Mouse (Mus musculus) heart, embryonic 16.5 days (tissue): ENCODE measurements around the gene Emilin2. TPM values are rescaled to one million over a fixed set of nuclear protein-coding genes. Genes with fewer than 3 reads are reported as not detected.

Experiments used
- ATAC-seq: fragments of 200-750 bp; cut with Nextera tagmentation; replicated peaks from 2 replicates; pipeline ENCODE4 v1.8.0; 2017; ENCODE audit warnings: moderate number of reproducible peaks; ENCODE audit not compliant: insufficient read depth, low FRiP score; ENCODE audit errors: extremely low read depth
- H3K27ac ChIP-seq: fragments of 300-500 bp; sonication (generic); 2 replicates; pipeline ENCODE4 v1.5.1; 2014; ENCODE audit warnings: mild to moderate bottlenecking, low read length, control low read depth, moderate library complexity
- H3K27me3 ChIP-seq: fragments of 300-500 bp; sonication (generic); 2 replicates; pipeline ENCODE4 v1.6.1; 2014; ENCODE audit warnings: low read length, mixed read lengths; ENCODE audit not compliant: control insufficient read depth, insufficient read depth
- H3K36me3 ChIP-seq: fragments of 300-500 bp; sonication (generic); 2 replicates; pipeline ENCODE4 v1.6.1; 2014; ENCODE audit not compliant: control insufficient read depth, insufficient read depth
- H3K4me1 ChIP-seq: fragments of 300-500 bp; sonication (generic); 2 replicates; pipeline ENCODE4 v1.6.1; 2014; ENCODE audit warnings: low read length, mixed read lengths; ENCODE audit not compliant: control insufficient read depth, insufficient read depth
- H3K4me2 ChIP-seq: fragments of 300-500 bp; sonication (generic); 2 replicates; pipeline ENCODE4 v1.6.1; 2014; ENCODE audit warnings: low read depth, mild to moderate bottlenecking, control low read depth, low read length
- H3K4me3 ChIP-seq: fragments of 300-500 bp; sonication (generic); 2 replicates; pipeline ENCODE4 v1.5.1; 2014; ENCODE audit warnings: mild to moderate bottlenecking, control low read depth, low read length
- H3K9ac ChIP-seq: fragments of 300-500 bp; sonication (generic); 2 replicates; pipeline ENCODE4 v1.6.1; 2014; ENCODE audit warnings: low read length, control low read depth
- H3K9me3 ChIP-seq: fragments of 300-500 bp; sonication (generic); replicated peaks from 2 replicates; pipeline ENCODE4 v1.6.1; 2016; ENCODE audit warnings: low read length; ENCODE audit not compliant: control insufficient read depth
- WGBS: fragments of 180-500 bp; shearing (Covaris S2); extraction: QIAGEN DNeasy Blood & Tissue Kit; methylation state at CpG from one replicate; pipeline ENCODE4 v1.1.7; 2014; 5-methylcytosine and 5-hydroxymethylcytosine counted together
- polyA plus RNA-seq: library from polyadenylated mRNA; unstranded; fragments of >200 nt; fragmentation: Nextera tagmentation; extraction: Ambion mirVana; gene quantifications from 2 replicates; pipeline ENCODE4 v1.2.1, GENCODE M21; 2015

Gene Emilin2
- polyA plus RNA-seq, 1 experiment from 2014 or later: 35.5 TPM

DNA sequence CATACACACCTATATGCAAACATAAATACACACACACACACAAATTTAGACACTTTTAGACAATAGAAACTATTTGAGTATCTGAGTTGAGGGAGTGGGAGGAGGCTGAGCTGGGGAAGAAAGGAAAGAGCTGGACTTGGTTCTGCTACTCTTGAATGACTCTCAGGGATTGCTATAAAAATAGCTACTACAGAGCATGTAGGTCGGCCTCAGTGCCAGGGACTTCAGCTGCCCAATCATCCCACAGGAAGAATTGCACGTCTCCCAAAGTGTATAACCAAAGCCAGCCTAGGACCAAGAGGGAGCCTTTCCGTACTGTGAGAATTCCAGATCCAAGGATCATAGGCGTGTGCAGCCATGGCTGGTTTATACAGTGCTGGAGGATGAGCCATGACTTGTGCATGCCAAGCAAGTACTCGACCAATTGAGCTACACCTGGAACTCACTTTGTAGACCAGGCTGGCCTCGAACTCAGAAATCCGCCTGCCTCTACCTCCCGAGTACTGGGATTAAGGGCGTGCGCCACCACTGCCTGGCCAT is 4.5 kb downstream of the Emilin2 start:
- ATAC-seq: peak; percentile 50
- Histone ChIP-seq H3K9ac (no peak overlapping the region), H3K4me2 (no peak overlapping the region; the same call in none of the 2 replicates), H3K27ac (peak overlapping the region; percentile 76), H3K9me3 (no peaks in the 10 kb centered on the region), H3K27me3 (no peaks in the 10 kb centered on the region), H3K4me3 (no peak overlapping the region), H3K4me1 (peaks cover 27% of the 10 kb centered on the region), H3K36me3 (no peaks in the 10 kb centered on the region)
- WGBS: 71% methylated on average over 10 of the region's 10 CpGs

DNA sequence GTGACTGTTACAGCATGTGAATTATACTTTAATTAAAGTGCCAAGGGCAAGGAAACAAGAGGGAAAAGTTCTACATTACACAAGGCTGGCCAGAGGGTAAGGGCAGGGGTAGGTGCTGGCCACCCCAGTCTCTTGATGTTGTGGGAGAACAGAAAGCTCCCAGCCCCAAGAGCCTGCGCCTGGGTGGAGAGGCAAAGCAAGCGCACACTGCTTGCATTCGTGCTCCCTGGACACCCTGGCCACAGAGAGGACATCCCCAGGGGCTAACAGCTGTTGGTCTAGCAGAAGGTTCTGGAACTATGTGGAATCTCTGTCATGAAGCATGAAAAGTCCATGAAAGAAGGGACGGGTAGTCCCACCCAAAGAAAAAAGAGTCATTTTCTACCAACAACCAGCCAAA is 5.1 kb downstream of the Emilin2 start:
- no peak for ATAC-seq
- peak overlapping the region; percentile 76 for H3K27ac ChIP-seq

DNA sequence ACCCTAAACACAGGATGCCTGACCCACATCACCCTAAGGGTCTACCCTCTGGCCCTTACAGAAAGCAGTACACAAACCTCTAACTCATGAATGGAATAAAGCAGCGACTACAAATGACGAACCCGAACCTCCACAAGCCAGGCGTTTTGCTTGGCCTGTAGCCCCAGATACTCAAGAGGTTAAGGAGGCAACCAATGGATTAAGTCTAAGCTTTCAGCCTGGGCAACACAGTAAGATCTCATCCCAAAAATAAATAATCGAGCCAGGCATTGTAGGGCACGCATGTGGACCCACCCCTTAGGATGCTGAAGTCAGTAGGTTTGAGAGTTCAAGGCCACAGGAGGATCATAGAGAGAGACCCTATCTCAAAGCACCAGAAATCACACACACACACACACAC is 5.7 kb downstream of the Emilin2 start:
- H3K4me1 ChIP-seq: peaks cover 22% of the 10 kb centered on the region
- 86% methylated on average over 6 of the region's 6 CpGs for WGBS
- H3K4me2 ChIP-seq: no peak overlapping the region
- no peaks in the 10 kb centered on the region for H3K36me3 ChIP-seq
- ATAC-seq: no peak
- no peak overlapping the region for H3K27ac ChIP-seq
- H3K9ac ChIP-seq: no peak overlapping the region
- no peak overlapping the region for H3K4me3 ChIP-seq
- no peaks in the 10 kb centered on the region for H3K27me3 ChIP-seq
- no peaks in the 10 kb centered on the region for H3K9me3 ChIP-seq

More for the DNA sequence above, 5.1 kb downstream of the Emilin2 start:
- Histone ChIP-seq H3K9me3 (no peaks in the 10 kb centered on the region), H3K9ac (no peak overlapping the region), H3K4me2 (no peak overlapping the region; the same call in none of the 2 replicates), H3K4me1 (peaks cover 27% of the 10 kb centered on the region), H3K4me3 (no peak overlapping the region), H3K27me3 (no peaks in the 10 kb centered on the region), H3K36me3 (no peaks in the 10 kb centered on the region)
- WGBS: 83% methylated on average over 4 of the region's 4 CpGs

DNA sequence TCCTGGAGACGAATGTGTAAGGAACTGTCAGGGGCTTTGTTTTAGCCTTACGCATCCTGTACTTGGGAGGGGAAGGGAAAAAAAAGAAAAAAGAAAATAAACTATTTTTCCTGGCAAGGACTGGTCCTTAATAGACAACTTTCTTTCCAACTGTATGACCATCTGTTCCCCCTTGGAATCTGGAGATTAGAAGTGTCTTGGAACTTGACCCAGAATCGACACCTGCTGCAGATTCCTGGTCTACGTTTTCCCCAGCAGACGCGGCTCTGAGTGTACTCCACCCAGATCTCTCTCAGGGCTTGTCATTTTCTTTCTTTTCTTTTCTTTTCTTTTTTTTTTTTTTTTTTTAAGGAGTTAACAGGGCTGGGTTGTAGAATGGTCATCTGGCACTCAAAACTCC is 8.3 kb downstream of the Emilin2 start:
- 48% methylated on average over 6 of the region's 6 CpGs for WGBS
- Histone ChIP-seq H3K9ac (no peak overlapping the region), H3K27ac (no peak overlapping the region), H3K9me3 (no peaks in the 10 kb centered on the region), H3K4me1 (peaks cover 10% of the 10 kb centered on the region), H3K27me3 (no peaks in the 10 kb centered on the region), H3K36me3 (no peaks in the 10 kb centered on the region), H3K4me3 (no peak overlapping the region), H3K4me2 (no peak overlapping the region)
- ATAC-seq: no peak

DNA sequence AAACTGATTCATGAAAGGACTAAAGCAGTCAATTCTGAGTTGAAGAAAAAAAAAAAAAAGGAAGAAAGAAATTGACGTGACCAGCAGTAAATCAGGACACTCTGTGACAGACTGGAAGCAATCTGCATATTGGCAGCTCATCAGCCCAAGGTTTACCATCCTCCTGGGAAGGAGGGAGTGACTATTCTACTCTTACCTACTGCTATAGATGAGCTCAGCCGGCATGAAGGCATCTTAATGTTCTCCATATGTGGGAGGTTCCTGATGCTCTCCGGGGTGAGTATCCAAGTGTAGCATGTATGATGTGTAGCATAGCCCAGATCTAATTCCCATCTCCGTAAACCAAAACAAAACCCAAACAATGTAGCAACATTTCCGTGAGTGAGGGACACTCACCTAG is 10.4 kb downstream of the Emilin2 start:
- no peaks in the 10 kb centered on the region for H3K4me1 ChIP-seq
- H3K27ac ChIP-seq: no peak overlapping the region
- H3K4me2 ChIP-seq: no peak overlapping the region
- H3K4me3 ChIP-seq: no peak overlapping the region
- ATAC-seq: no peak
- no peaks in the 10 kb centered on the region for H3K9me3 ChIP-seq
- WGBS: 69% methylated on average over 5 of the region's 5 CpGs
- H3K9ac ChIP-seq: no peak overlapping the region
- H3K36me3 ChIP-seq: no peaks in the 10 kb centered on the region
- no peaks in the 10 kb centered on the region for H3K27me3 ChIP-seq

DNA sequence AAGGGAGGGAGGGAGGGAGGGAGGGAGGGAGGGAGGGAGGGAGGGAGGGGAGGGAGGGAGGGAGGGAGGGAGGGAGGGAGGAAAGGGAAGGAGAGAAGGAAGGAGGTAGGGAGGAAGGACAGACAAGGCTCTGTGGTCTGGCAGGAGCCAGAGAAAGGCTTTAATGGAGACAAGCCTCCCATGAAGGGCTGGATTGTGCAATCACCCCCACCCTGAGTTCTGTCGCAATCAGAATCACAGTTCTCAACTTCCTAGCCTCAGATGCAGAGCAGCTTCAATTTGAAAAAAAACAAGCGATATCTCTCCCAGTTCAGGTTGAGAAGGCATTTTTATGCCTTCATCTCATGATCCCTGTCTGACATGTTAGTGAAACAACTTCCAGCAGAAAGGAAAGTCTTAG is 11.4 kb downstream of the Emilin2 start:
- H3K36me3 ChIP-seq: no peaks in the 10 kb centered on the region
- no peaks in the 10 kb centered on the region for H3K9me3 ChIP-seq
- ATAC-seq: no peak
- WGBS: 72% methylated on average over 2 of the region's 2 CpGs
- H3K9ac ChIP-seq: no peak overlapping the region
- no peaks in the 10 kb centered on the region for H3K27me3 ChIP-seq
- H3K4me2 ChIP-seq: no peak overlapping the region
- H3K27ac ChIP-seq: no peak overlapping the region
- H3K4me1 ChIP-seq: no peaks in the 10 kb centered on the region
- H3K4me3 ChIP-seq: no peak overlapping the region

DNA sequence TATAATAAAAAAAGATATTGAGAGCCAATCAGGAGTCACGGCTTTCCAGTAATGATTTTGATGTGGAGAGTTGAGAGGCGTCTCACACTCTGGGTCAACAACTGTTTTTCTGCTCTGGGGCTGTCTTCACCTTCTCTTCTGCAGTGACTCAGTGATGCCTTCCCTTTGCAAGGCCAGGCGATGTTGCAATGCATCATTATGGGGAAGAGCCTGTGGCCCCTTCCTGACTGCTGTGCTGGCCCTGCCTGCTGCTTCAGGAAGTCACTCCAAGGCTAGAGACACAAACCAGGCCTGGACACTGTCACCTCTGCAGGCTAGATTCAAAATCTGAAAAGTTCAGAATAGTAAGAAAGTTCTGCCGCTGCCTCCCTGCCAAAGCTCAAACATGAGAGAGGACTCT is 11.9 kb downstream of the Emilin2 start:
- H3K4me2 ChIP-seq: no peak overlapping the region
- WGBS: 73% methylated on average over 4 of the region's 4 CpGs

DNA sequence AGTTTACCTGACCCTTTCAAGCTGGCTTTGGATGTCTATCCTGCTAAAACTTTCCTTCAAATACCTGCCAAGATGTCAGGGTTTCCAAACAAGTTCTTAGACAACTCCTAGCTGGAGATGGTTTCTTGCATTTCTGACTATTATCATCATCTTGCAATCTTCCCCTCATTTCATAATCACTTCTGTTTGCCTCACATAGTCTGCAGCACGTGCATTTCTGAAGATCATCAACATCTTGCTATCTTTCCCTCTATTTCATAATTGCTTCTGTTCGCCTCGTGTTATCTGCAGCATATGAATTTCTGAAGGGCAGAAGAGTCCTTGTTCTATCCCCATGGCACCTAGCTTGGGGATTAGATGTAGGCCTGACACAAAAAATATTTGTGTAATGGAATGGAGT is 17.2 kb downstream of the Emilin2 start:
- Histone ChIP-seq H3K36me3 (no peaks in the 10 kb centered on the region), H3K27me3 (no peaks in the 10 kb centered on the region), H3K27ac (no peak overlapping the region), H3K9ac (no peak overlapping the region), H3K4me2 (no peak overlapping the region), H3K4me1 (peaks cover 41% of the 10 kb centered on the region), H3K9me3 (no peaks in the 10 kb centered on the region), H3K4me3 (no peak overlapping the region)
- no peak for ATAC-seq
- WGBS: 68% methylated on average over 3 of the region's 3 CpGs

More for the DNA sequence above, 11.9 kb downstream of the Emilin2 start:
- H3K9ac ChIP-seq: no peak overlapping the region
- ATAC-seq: no peak
- no peak overlapping the region for H3K27ac ChIP-seq
- H3K4me1 ChIP-seq: no peaks in the 10 kb centered on the region
- no peaks in the 10 kb centered on the region for H3K9me3 ChIP-seq
- no peaks in the 10 kb centered on the region for H3K36me3 ChIP-seq
- H3K27me3 ChIP-seq: no peaks in the 10 kb centered on the region
- no peak overlapping the region for H3K4me3 ChIP-seq

DNA sequence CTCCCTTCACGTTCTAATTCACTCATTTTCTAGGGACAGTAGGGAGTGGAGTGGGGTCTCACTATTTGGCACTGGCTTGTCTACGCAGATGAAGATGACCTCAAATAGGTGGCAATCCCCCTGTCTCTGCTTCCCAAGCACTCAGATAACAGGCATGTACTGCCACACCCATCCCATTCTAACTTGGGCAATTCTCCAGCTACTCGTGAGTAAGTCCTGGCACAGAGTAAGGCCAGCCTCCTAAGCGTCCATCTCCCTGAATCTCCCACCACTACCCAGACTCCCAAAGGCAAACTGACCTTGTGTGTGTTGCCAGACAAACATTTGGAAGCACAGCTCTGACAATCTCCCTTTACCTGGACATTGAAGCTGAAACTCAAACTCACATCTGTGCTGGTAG is 18.9 kb downstream of the Emilin2 start:
- H3K9ac ChIP-seq: no peak overlapping the region
- peak; percentile 50; the same call in 1 of the 2 replicates for ATAC-seq
- WGBS: 48% methylated on average over 4 of the region's 4 CpGs
- H3K4me1 ChIP-seq: peaks cover 47% of the 10 kb centered on the region
- H3K27me3 ChIP-seq: no peaks in the 10 kb centered on the region
- no peaks in the 10 kb centered on the region for H3K9me3 ChIP-seq
- H3K4me2 ChIP-seq: no peak overlapping the region
- H3K4me3 ChIP-seq: no peak overlapping the region
- H3K27ac ChIP-seq: peak overlapping the region; percentile 71
- no peaks in the 10 kb centered on the region for H3K36me3 ChIP-seq
